Mouse (Mus musculus): ENCODE measurements around the gene Pitpna.
A peak's percentile ranks its signal among the peaks of the same experiment; 100 is the strongest.
"Not testable (repeated sequence)": the region's sequence is repeated elsewhere in the genome, so short reads cannot be mapped to it uniquely, and the experiment has no call there.

The Pitpna gene

GRCm38 (mm10) chr11:75588285-75588941 lies 516 bp downstream of the Pitpna start:
- no peak for DNase-seq (ENCODE audit: low spot score)

GRCm38 (mm10) chr11:75592612-75593011 lies 4.7 kb downstream of the Pitpna start:
- DNase-seq (ENCODE audit: low spot score), result no peak

GRCm38 (mm10) chr11:75594431-75594830 lies 6.5 kb downstream of the Pitpna start:
- no peak for DNase-seq (ENCODE audit: low spot score)

GRCm38 (mm10) chr11:75595404-75595803 lies 7.5 kb downstream of the Pitpna start:
- DNase-seq (ENCODE audit: low spot score), result no peak

- no peak for DNase-seq (ENCODE audit: low spot score)
These were observed 7.9 kb downstream of the Pitpna start for GRCm38 (mm10) chr11:75595816-75596215.

GRCm38 (mm10) chr11:75596726-75597255 lies 8.9 kb downstream of the Pitpna start:
- no peak for DNase-seq (ENCODE audit: low spot score)

- no peak for DNase-seq (ENCODE audit: low spot score)
These were observed 10.1 kb downstream of the Pitpna start for GRCm38 (mm10) chr11:75598004-75598403.

GRCm38 (mm10) chr11:75599802-75600201 lies 11.9 kb downstream of the Pitpna start:
- not testable (repeated sequence) for DNase-seq (ENCODE audit: low spot score)

GRCm38 (mm10) chr11:75604826-75605225 lies 16.9 kb downstream of the Pitpna start:
- no peak for DNase-seq (ENCODE audit: low spot score)

GRCm38 (mm10) chr11:75605318-75605717 lies 17.4 kb downstream of the Pitpna start:
- DNase-seq (ENCODE audit: low spot score), result no peak

GRCm38 (mm10) chr11:75608776-75609175 lies 20.9 kb downstream of the Pitpna start:
- no peak for DNase-seq (ENCODE audit: low spot score)

- no peak for DNase-seq (ENCODE audit: low spot score)
These were observed 22.1 kb downstream of the Pitpna start for GRCm38 (mm10) chr11:75610021-75610420.

GRCm38 (mm10) chr11:75614769-75615168 lies 26.9 kb downstream of the Pitpna start:
- no peak for DNase-seq (ENCODE audit: low spot score)

- no peak for DNase-seq (ENCODE audit: low spot score)
These were observed 27.7 kb downstream of the Pitpna start for GRCm38 (mm10) chr11:75615556-75615955.

GRCm38 (mm10) chr11:75619133-75619532 lies 31.2 kb downstream of the Pitpna start:
- no peak for DNase-seq (ENCODE audit: low spot score)

- no peak for DNase-seq (ENCODE audit: low spot score)
These were observed 32.4 kb downstream of the Pitpna start for GRCm38 (mm10) chr11:75620136-75620780.

GRCm38 (mm10) chr11:75621426-75621825 lies 33.5 kb downstream of the Pitpna start:
- DNase-seq (ENCODE audit: low spot score), result no peak

GRCm38 (mm10) chr11:75622588-75623329 lies 34.9 kb downstream of the Pitpna start:
- no peak for DNase-seq (ENCODE audit: low spot score)

- DNase-seq (ENCODE audit: low spot score), result no peak
These were observed 36.2 kb downstream of the Pitpna start for GRCm38 (mm10) chr11:75624102-75624554.

- no peak for DNase-seq (ENCODE audit: low spot score)
These were observed 37.9 kb downstream of the Pitpna start for GRCm38 (mm10) chr11:75625820-75626219.

- no peak for DNase-seq (ENCODE audit: low spot score)
These were observed 42.2 kb downstream of the Pitpna start for GRCm38 (mm10) chr11:75630098-75630497.

GRCm38 (mm10) chr11:75630645-75631229 lies 42.8 kb downstream of the Pitpna start, which contains the start of gene Inpp5k:
Gene Inpp5k, plus strand, starts transcription at chr11:75630988.
- peak; percentile 88 for DNase-seq (ENCODE audit: low spot score)
